Mouse (Mus musculus): ENCODE measurements around the gene Spock1. TPM values are rescaled to one million over a fixed set of nuclear protein-coding genes. Genes with fewer than 3 reads are reported as not detected.

Spock1 gene
- polyA plus RNA-seq, 1 experiment from 2014 or later: 111 TPM

- Histone ChIP-seq H3K4me1 (peaks cover 29% of the 10 kb centered on the region), H3K4me3 (replicated peaks) (no peak overlapping the region), H3K4me2 (no peak overlapping the region), H3K9me3 (replicated peaks) (no peaks in the 10 kb centered on the region), H3K27ac (replicated peaks) (no peak overlapping the region), H3K36me3 (no peaks in the 10 kb centered on the region), H3K27me3 (replicated peaks) (no peaks in the 10 kb centered on the region), H3K9ac (replicated peaks) (no peak overlapping the region)
- ATAC-seq (ENCODE audit: low FRiP score): no peak
- WGBS: 96% methylated on average over 1 of the region's 1 CpGs
Measured at GRCm38 (mm10) chr13:57673399-57673798, 234.7 kb downstream of the Spock1 start.

- no peak for ATAC-seq (ENCODE audit: low FRiP score)
- H3K4me1 ChIP-seq: peaks cover 29% of the 10 kb centered on the region
- no peaks in the 10 kb centered on the region for H3K27me3 ChIP-seq (replicated peaks)
- no peaks in the 10 kb centered on the region for H3K9me3 ChIP-seq (replicated peaks)
- WGBS: 82% methylated on average over 3 of the region's 3 CpGs
- H3K36me3 ChIP-seq: no peaks in the 10 kb centered on the region
- H3K27ac ChIP-seq (replicated peaks): peak overlapping the region; percentile 1; the same call in 1 of the 2 replicates
- no peak overlapping the region for H3K4me3 ChIP-seq (replicated peaks)
- no peak overlapping the region for H3K4me2 ChIP-seq
- H3K9ac ChIP-seq (replicated peaks): no peak overlapping the region
Measured at GRCm38 (mm10) chr13:57672762-57673161, 235.4 kb downstream of the Spock1 start.

DNA sequence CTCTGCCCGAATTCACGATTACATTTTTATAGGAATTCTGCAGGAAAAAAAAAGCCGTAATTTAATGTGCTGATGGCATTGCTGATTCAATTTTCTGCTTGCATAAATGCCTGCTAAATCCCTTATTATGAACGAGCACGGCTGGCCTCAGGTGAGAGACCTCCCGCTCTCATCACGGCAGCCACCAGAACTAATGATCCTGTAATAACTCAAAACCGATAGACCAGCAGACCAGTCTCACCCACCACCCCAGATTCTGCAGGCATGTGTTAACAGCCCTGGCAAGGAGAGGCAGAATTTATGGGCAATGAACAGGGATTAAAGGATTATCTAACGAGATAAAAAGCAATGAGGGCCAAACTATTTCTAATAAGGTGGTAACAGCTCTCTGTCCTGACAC, 236.2 kb downstream of the Spock1 start:
- 27% methylated on average over 9 of the region's 9 CpGs for WGBS
- H3K27me3 ChIP-seq (replicated peaks): no peaks in the 10 kb centered on the region
- no peak for ATAC-seq (ENCODE audit: low FRiP score)
- H3K4me2 ChIP-seq: no peak overlapping the region; the same call in 1 of the 2 replicates
- no peaks in the 10 kb centered on the region for H3K9me3 ChIP-seq (replicated peaks)
- no peak overlapping the region for H3K9ac ChIP-seq (replicated peaks)
- no peaks in the 10 kb centered on the region for H3K36me3 ChIP-seq
- H3K4me1 ChIP-seq: peaks cover 32% of the 10 kb centered on the region
- H3K4me3 ChIP-seq (replicated peaks): no peak overlapping the region
- H3K27ac ChIP-seq (replicated peaks): peak overlapping the region; percentile 1

GRCm38 (mm10) chr13:57671322-57671721, 236.8 kb downstream of the Spock1 start:
- Histone ChIP-seq H3K36me3 (no peaks in the 10 kb centered on the region), H3K27me3 (replicated peaks) (no peaks in the 10 kb centered on the region), H3K27ac (replicated peaks) (0 out of 2 replicates have a peak overlapping the region, but pooled peaks have one; percentile 1), H3K4me1 (peaks cover 38% of the 10 kb centered on the region), H3K9ac (replicated peaks) (no peak overlapping the region), H3K9me3 (replicated peaks) (no peaks in the 10 kb centered on the region), H3K4me2 (0 out of 2 replicates have a peak overlapping the region, but pooled peaks have one; percentile 0), H3K4me3 (replicated peaks) (no peak overlapping the region)
- no peak for ATAC-seq (ENCODE audit: low FRiP score)
- WGBS: 50% methylated on average over 5 of the region's 5 CpGs

- no peaks in the 10 kb centered on the region for H3K36me3 ChIP-seq
- H3K27me3 ChIP-seq (replicated peaks): no peaks in the 10 kb centered on the region
- H3K27ac ChIP-seq (replicated peaks): no peak overlapping the region
- 62% methylated on average over 3 of the region's 3 CpGs for WGBS
- H3K9me3 ChIP-seq (replicated peaks): no peaks in the 10 kb centered on the region
- no peak overlapping the region for H3K4me2 ChIP-seq
- H3K4me3 ChIP-seq (replicated peaks): no peak overlapping the region
- no peak for ATAC-seq (ENCODE audit: low FRiP score)
- peaks cover 32% of the 10 kb centered on the region for H3K4me1 ChIP-seq
- no peak overlapping the region for H3K9ac ChIP-seq (replicated peaks)
Measured at GRCm38 (mm10) chr13:57667621-57668020, 240.5 kb downstream of the Spock1 start.

DNA sequence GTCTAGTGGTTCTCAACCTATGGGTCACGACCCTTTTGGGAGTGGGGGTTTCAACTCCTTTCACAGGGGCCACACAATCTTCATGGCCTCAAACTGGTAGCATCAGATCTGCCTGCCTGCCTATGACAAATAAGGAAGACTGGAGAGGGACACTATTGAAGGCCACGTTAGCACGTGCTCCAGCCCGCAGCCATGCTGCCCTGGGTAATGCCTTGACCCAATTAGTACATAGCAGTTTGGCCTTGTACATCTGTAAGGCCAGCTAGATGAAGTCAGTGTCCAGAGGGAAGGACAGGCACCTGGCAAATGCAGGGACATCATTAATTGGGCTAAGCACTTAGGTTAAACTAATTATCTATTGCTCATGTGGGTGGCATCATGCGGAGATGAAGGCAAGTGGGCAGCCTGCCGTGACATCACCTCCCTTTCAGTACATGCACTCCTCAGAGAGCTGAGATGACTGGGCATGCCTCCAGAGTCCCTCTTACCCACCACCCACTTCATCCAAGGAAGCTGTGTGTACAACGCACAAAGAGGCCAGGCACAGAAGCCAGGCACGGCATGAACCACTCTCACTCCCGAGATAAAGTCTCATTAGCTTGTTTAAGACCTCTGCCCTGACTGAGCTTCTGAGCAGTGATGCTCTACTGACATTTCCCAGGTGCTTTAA, 241.8 kb downstream of the Spock1 start:
- Histone ChIP-seq H3K4me3 (replicated peaks) (no peak overlapping the region), H3K27me3 (replicated peaks) (no peaks in the 10 kb centered on the region), H3K36me3 (no peaks in the 10 kb centered on the region), H3K9me3 (replicated peaks) (no peaks in the 10 kb centered on the region), H3K4me1 (peaks cover 19% of the 10 kb centered on the region), H3K27ac (replicated peaks) (0 out of 2 replicates have a peak overlapping the region, but pooled peaks have one; percentile 28), H3K9ac (replicated peaks) (no peak overlapping the region), H3K4me2 (no peak overlapping the region)
- ATAC-seq (ENCODE audit: low FRiP score): no peak
- 47% methylated on average over 9 of the region's 9 CpGs for WGBS

GRCm38 (mm10) chr13:57662554-57662953, 245.6 kb downstream of the Spock1 start:
- H3K9me3 ChIP-seq (replicated peaks): no peaks in the 10 kb centered on the region
- H3K4me2 ChIP-seq: no peak overlapping the region
- peaks cover 13% of the 10 kb centered on the region for H3K4me1 ChIP-seq
- no peak overlapping the region for H3K27ac ChIP-seq (replicated peaks)
- WGBS: 76% methylated on average over 4 of the region's 4 CpGs
- no peaks in the 10 kb centered on the region for H3K27me3 ChIP-seq (replicated peaks)
- no peaks in the 10 kb centered on the region for H3K36me3 ChIP-seq
- no peak overlapping the region for H3K9ac ChIP-seq (replicated peaks)
- H3K4me3 ChIP-seq (replicated peaks): no peak overlapping the region
- ATAC-seq (ENCODE audit: low FRiP score): no peak

DNA sequence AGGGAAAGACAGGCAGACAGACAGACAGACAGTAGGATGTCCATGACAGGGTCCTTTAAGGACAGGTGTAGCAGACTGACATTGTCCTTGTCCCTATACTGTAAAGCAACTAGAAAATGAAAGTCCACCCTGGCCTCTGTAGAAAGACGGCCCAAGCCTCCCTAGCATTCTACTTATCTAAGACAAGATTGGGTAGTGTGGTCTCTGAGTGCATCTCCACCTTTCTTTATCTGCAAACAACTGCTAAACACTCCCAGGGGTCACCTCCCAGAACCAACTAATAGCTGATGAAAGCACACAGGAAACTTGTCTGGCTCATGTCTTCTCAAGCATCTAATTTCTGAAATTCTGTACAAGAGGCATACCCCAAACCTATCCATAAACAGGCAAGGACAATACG, 247.6 kb downstream of the Spock1 start:
- Histone ChIP-seq H3K4me2 (no peak overlapping the region), H3K27me3 (replicated peaks) (no peaks in the 10 kb centered on the region), H3K4me1 (peaks cover 9% of the 10 kb centered on the region; the same call in 1 of the 2 replicates), H3K9ac (replicated peaks) (no peak overlapping the region), H3K4me3 (replicated peaks) (no peak overlapping the region), H3K36me3 (no peaks in the 10 kb centered on the region), H3K27ac (replicated peaks) (no peak overlapping the region), H3K9me3 (replicated peaks) (no peaks in the 10 kb centered on the region)
- whole genome bisulfite sequencing: 85% methylated on average over 2 of the region's 2 CpGs
- ATAC-seq (ENCODE audit: low FRiP score): no peak

DNA sequence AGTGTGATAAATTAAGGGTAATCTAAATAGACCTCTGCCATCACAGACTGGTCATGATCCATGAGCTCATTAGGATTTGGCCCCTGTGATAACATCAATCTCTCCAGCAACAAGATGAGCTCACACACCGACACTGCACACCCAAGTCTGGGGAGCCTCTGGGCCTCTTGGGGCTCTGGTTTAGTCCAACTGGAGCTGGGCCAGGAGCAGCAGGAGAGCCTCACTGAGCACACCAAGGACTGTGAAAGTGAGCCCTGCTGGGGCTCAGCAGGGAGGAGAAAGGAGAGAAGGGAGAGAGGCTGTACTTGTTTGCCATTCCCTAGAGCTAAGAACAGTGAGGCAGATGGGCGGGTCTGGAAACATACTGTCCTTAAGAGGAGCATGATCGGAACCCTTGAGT, 248.3 kb downstream of the Spock1 start:
- Histone ChIP-seq H3K4me3 (replicated peaks) (no peak overlapping the region), H3K9ac (replicated peaks) (no peak overlapping the region), H3K4me2 (no peak overlapping the region), H3K9me3 (replicated peaks) (no peaks in the 10 kb centered on the region), H3K4me1 (peaks cover 15% of the 10 kb centered on the region), H3K36me3 (no peaks in the 10 kb centered on the region), H3K27ac (replicated peaks) (no peak overlapping the region), H3K27me3 (replicated peaks) (no peaks in the 10 kb centered on the region)
- 73% methylated on average over 3 of the region's 3 CpGs for WGBS
- ATAC-seq (ENCODE audit: low FRiP score): no peak

DNA sequence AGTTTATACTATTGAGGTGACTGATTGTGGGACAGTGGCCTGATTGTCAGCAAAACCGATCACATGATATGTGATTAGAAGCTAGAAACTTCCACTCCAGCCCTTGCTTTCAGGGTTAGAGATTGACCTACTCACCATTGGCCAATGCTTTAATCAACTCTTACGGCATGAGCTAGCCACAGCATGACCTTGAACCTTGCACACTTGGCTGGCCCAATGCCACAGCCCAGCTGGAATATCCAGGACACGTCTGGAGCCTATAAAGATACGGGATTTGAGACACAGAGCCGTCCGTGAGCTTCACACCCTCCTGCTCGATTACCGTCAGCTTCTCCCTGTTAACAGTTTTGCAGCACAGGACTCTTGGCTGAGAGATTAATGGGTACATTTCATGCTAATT, 251.5 kb downstream of the Spock1 start:
- Histone ChIP-seq H3K9me3 (replicated peaks) (no peaks in the 10 kb centered on the region), H3K4me2 (no peak overlapping the region), H3K9ac (replicated peaks) (no peak overlapping the region), H3K4me1 (peaks cover 23% of the 10 kb centered on the region), H3K27me3 (replicated peaks) (no peaks in the 10 kb centered on the region), H3K36me3 (no peaks in the 10 kb centered on the region), H3K4me3 (replicated peaks) (no peak overlapping the region), H3K27ac (replicated peaks) (no peak overlapping the region)
- 51% methylated on average over 8 of the region's 8 CpGs for WGBS
- no peak for ATAC-seq (ENCODE audit: low FRiP score)

DNA sequence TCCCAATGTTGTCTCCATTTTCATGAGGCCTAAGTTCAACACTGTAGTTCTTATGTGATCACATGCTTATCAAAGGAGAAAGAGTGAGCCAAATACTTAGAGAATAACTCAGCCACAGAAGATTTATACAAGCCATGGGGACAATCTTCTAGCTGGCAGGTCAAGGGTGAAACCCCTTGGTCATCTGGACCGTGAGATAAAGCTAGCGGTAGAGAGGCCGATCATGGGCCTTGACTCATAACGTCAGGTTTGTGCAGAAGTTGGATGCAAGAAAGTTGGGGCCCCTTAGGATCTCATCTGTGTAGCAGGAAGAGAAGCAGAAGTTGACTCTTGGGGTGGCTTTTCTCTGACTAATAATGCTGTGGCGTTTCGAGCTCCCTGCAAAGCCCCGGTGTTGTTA, 253.8 kb downstream of the Spock1 start:
- Histone ChIP-seq H3K9ac (replicated peaks) (no peak overlapping the region), H3K4me3 (replicated peaks) (no peak overlapping the region), H3K36me3 (no peaks in the 10 kb centered on the region), H3K9me3 (replicated peaks) (no peaks in the 10 kb centered on the region), H3K4me2 (no peak overlapping the region), H3K27ac (replicated peaks) (peak overlapping the region; percentile 52; the same call in 1 of the 2 replicates), H3K27me3 (replicated peaks) (no peaks in the 10 kb centered on the region), H3K4me1 (peaks cover 41% of the 10 kb centered on the region)
- ATAC-seq (ENCODE audit: low FRiP score): no peak
- whole genome bisulfite sequencing: 62% methylated on average over 7 of the region's 7 CpGs

GRCm38 (mm10) chr13:57651236-57651635, 256.9 kb downstream of the Spock1 start:
- no peaks in the 10 kb centered on the region for H3K9me3 ChIP-seq (replicated peaks)
- no peak overlapping the region for H3K4me2 ChIP-seq
- ATAC-seq (ENCODE audit: low FRiP score): no peak
- H3K9ac ChIP-seq (replicated peaks): no peak overlapping the region
- peaks cover 38% of the 10 kb centered on the region for H3K4me1 ChIP-seq
- no peak overlapping the region for H3K27ac ChIP-seq (replicated peaks)
- H3K27me3 ChIP-seq (replicated peaks): no peaks in the 10 kb centered on the region
- no peaks in the 10 kb centered on the region for H3K36me3 ChIP-seq
- H3K4me3 ChIP-seq (replicated peaks): no peak overlapping the region
- 68% methylated on average over 4 of the region's 4 CpGs for WGBS
